Mouse (Mus musculus): ENCODE results near the gene Gm4788. TPM values are rescaled to one million over a fixed set of nuclear protein-coding genes. Genes with fewer than 3 reads are reported as not detected.

Gm4788 gene
- not detected in 2 replicates for polyA plus RNA-seq (2012; rRNA removed)

GRCm38 (mm10) chr1:139781143-139781542 lies at the start of gene Gm4788:
Gene Gm4788, minus strand, starts transcription at chr1:139781243.

Other genes starting within 250 kb of the Gm4788 start
- gene Cfhr1, start 221.0 kb downstream of the Gm4788 start, polyA plus RNA-seq (2012; rRNA removed), result 0.02 TPM in 1 of 2 replicates, not detected in the other
- gene Cfhr2, start 77.5 kb upstream of the Gm4788 start, polyA plus RNA-seq (2012; rRNA removed), result not detected in 2 replicates

Measured in central nervous system, embryonic 11.5 days (tissue).